Comparison of ENCODE assay signal across 8 mouse cellular contexts in the genomic region with DNA sequence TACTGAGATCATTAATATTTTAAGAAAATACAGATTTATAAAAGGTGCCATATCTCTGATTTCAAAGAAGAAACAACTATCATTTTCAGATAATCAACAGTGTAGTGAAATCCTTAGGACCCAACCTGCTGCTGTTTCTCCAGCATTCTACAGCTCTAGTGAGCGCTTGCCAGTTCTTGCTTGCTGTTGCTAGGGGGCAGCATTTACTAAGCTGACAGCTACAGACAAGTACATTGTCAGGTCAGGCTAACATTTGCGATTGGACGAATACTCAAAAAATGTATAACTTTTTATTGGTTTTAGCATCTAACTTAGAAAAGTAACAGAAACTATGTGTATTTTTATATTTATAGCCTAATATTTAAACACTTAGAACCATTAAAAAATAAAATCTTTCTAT.
A peak's percentile ranks its signal among the peaks of the same experiment; 100 is the strongest.
DNase-seq lines count a peak whose midpoint lies in the region; ATAC-seq and TF ChIP-seq lines count a peak whose summit lies in the region.

No protein-coding gene starts in this region.

- POLR2A ChIA-PET in Patski (lab: Charles Lee): no interaction called here

- TF ChIP-seq POLR2A in limb, embryonic 14.5 days (IDR thresholded peaks at IDR 0.05; ENCODE audit: borderline replicate concordance, extremely low read depth, insufficient read depth, insufficient read length): no peak

- ATAC-seq in Patski: peak; percentile 80
- peak; percentile 96 for ATAC-seq in common myeloid progenitor, adult 5-6 weeks (replicated peaks; ENCODE audit: low read depth, poor library complexity, severe bottlenecking)
- peak; percentile 86 for ATAC-seq in kidney, embryonic 14.5 days (ENCODE audit: low FRiP score, low TSS enrichment)
- ATAC-seq in limb, embryonic 14.5 days (ENCODE audit: low FRiP score, low read depth): peak; percentile 84; the same call in 1 of the 2 replicates
- peak; percentile 90 for ATAC-seq in midbrain, postnatal 0 days (ENCODE audit: low FRiP score)

- peaks cover 9% of the 10 kb centered on the region; the same call in 1 of the 2 replicates for H3K4me1 ChIP-seq in heart, embryonic 10.5 days
- H3K4me1 ChIP-seq in kidney, embryonic 14.5 days (ENCODE audit: control insufficient read depth, insufficient read depth, low read length): no peaks in the 10 kb centered on the region
- H3K4me1 ChIP-seq in limb, embryonic 14.5 days (ENCODE audit: control insufficient read depth, insufficient read depth, low read length): no peaks in the 10 kb centered on the region
- no peaks in the 10 kb centered on the region for H3K4me1 ChIP-seq in midbrain, postnatal 0 days (ENCODE audit: insufficient read depth, low read length)

- H3K9me3 ChIP-seq in heart, embryonic 10.5 days: no peaks in the 10 kb centered on the region
- no peaks in the 10 kb centered on the region for H3K9me3 ChIP-seq in kidney, embryonic 14.5 days (ENCODE audit: control insufficient read depth, low read length)
- H3K9me3 ChIP-seq in limb, embryonic 14.5 days (ENCODE audit: control insufficient read depth, low read length): no peaks in the 10 kb centered on the region
- no peaks in the 10 kb centered on the region for H3K9me3 ChIP-seq in midbrain, postnatal 0 days (ENCODE audit: low read length)

- H3K9ac ChIP-seq in kidney, embryonic 14.5 days (ENCODE audit: low read depth, low read length): no peak overlapping the region
- H3K9ac ChIP-seq in limb, embryonic 14.5 days (ENCODE audit: low read depth, low read length, severe bottlenecking): no peak overlapping the region
- no peak overlapping the region for H3K9ac ChIP-seq in midbrain, postnatal 0 days (replicated peaks; ENCODE audit: low read length, poor library complexity, severe bottlenecking)

- TF ChIP-seq CTCF in Patski (IDR thresholded peaks at IDR 0.05): peak; percentile 98
- TF ChIP-seq CTCF in midbrain, postnatal 0 days (IDR thresholded peaks at IDR 0.05): peak; percentile 94

- no peak overlapping the region for H3K27ac ChIP-seq in heart, embryonic 10.5 days
- H3K27ac ChIP-seq in kidney, embryonic 14.5 days (ENCODE audit: low read depth, low read length): no peak overlapping the region
- no peak overlapping the region for H3K27ac ChIP-seq in limb, embryonic 14.5 days (replicated peaks; ENCODE audit: low read depth, low read length)
- H3K27ac ChIP-seq in midbrain, postnatal 0 days (ENCODE audit: low read depth, low read length): no peak overlapping the region

- CTCF ChIA-PET in Patski (lab: Charles Lee): interaction anchor here (0.7 to 5.2 kb wide), 36 partner anchors 9 to 533 kb away, joined by 3 to 52 read pairs (median 4); a partner anchor contains a TSS

- peak; percentile 60 for DNase-seq in A20 (ENCODE audit: low read depth, low spot score)
- peak; percentile 49 for DNase-seq in Patski (ENCODE audit: low read depth, low spot score)
- DNase-seq in heart, embryonic 10.5 days (ENCODE audit: low spot score): peak; percentile 80
- DNase-seq in limb, embryonic 14.5 days (ENCODE audit: low spot score): peak; percentile 79
- peak; percentile 85 for DNase-seq in midbrain, postnatal 0 days (ENCODE audit: low spot score)
- DNase-seq in thymus, postnatal 4 days: peak; percentile 45

- WGBS in heart, embryonic 10.5 days: 33% methylated on average over 3 of the region's 3 CpGs
- WGBS in kidney, embryonic 14.5 days: 30% methylated on average over 3 of the region's 3 CpGs
- 15% methylated on average over 3 of the region's 3 CpGs for WGBS in limb, embryonic 14.5 days
- 11% methylated on average over 3 of the region's 3 CpGs for WGBS in midbrain, postnatal 0 days

- in situ Hi-C loops in Patski (cut with MboI; ENCODE audit: low pct_unique_long_range_greater_than_20kb): loop anchor here (5.0 to 25.0 kb wide), 5 partner anchors 135 to 1890 kb away; a partner anchor contains a TSS

- H3K27me3 ChIP-seq in Patski: no peaks in the 10 kb centered on the region
- no peaks in the 10 kb centered on the region for H3K27me3 ChIP-seq in heart, embryonic 10.5 days (ENCODE audit: insufficient read depth, poor library complexity, severe bottlenecking)
- H3K27me3 ChIP-seq in kidney, embryonic 14.5 days (ENCODE audit: control insufficient read depth, insufficient read depth, low read length): no peaks in the 10 kb centered on the region
- no peaks in the 10 kb centered on the region for H3K27me3 ChIP-seq in limb, embryonic 14.5 days (ENCODE audit: control insufficient read depth, insufficient read depth, low read length)
- no peaks in the 10 kb centered on the region for H3K27me3 ChIP-seq in midbrain, postnatal 0 days (ENCODE audit: insufficient read depth, low read length)

- H3K36me3 ChIP-seq in heart, embryonic 10.5 days: no peaks in the 10 kb centered on the region
- peaks cover 6% of the 10 kb centered on the region; the same call in 1 of the 2 replicates for H3K36me3 ChIP-seq in kidney, embryonic 14.5 days (ENCODE audit: control insufficient read depth, insufficient read depth, low read length)
- 0 out of 2 replicates have a peak, but pooled peaks cover 6% of the 10 kb centered on the region for H3K36me3 ChIP-seq in limb, embryonic 14.5 days (ENCODE audit: control insufficient read depth, insufficient read depth, low read length)
- H3K36me3 ChIP-seq in midbrain, postnatal 0 days (ENCODE audit: insufficient read depth, low read length): peaks cover 3% of the 10 kb centered on the region; the same call in 1 of the 2 replicates

- H3K4me2 ChIP-seq in kidney, embryonic 14.5 days (replicated peaks; ENCODE audit: low read depth, low read length): no peak overlapping the region
- H3K4me2 ChIP-seq in limb, embryonic 14.5 days (replicated peaks; ENCODE audit: low read depth, low read length, severe bottlenecking): no peak overlapping the region
- H3K4me2 ChIP-seq in midbrain, postnatal 0 days (ENCODE audit: low read depth, low read length, poor library complexity, severe bottlenecking): no peak overlapping the region

- no peak overlapping the region for H3K4me3 ChIP-seq in heart, embryonic 10.5 days
- H3K4me3 ChIP-seq in kidney, embryonic 14.5 days (ENCODE audit: low read length): no peak overlapping the region
- no peak overlapping the region for H3K4me3 ChIP-seq in limb, embryonic 14.5 days (replicated peaks; ENCODE audit: low read length)
- H3K4me3 ChIP-seq in midbrain, postnatal 0 days (ENCODE audit: low read depth, low read length): no peak overlapping the region
